Mouse (Mus musculus) neutrophil, adult 65 days (primary cell): ENCODE results near the gene Ifna6. TPM values are rescaled to one million over a fixed set of nuclear protein-coding genes. Genes with fewer than 3 reads are reported as not detected.

Source experiments
- total RNA-seq: library from RNA; stranded (reverse); gene quantifications from 2 replicates; pipeline ENCODE4 v1.2.4, GENCODE M21; 2023

Ifna6 gene
- not detected in 2 replicates for total RNA-seq

DNA sequence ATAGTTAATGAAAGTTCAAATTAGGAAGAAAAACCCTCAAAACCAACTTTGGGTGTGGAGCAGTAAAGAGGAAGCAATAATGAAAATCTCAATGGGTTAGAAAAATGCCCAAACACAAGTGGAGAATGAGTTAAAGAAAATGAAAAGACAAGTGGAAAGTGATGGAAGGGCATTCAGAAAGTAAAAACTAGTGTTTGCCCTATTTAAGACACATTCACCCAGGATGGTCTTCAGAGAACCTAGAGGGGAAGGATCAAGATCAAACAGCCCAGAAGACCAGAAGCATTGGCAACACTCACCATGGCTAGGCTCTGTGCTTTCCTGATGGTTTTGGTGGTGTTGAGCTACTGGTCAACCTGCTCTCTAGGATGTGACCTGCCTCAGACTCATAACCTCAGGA lies at the start of gene Ifna6:
Ifna6 (plus strand) TSS at position 301 of the 400 bp plus-strand sequence.

DNA sequence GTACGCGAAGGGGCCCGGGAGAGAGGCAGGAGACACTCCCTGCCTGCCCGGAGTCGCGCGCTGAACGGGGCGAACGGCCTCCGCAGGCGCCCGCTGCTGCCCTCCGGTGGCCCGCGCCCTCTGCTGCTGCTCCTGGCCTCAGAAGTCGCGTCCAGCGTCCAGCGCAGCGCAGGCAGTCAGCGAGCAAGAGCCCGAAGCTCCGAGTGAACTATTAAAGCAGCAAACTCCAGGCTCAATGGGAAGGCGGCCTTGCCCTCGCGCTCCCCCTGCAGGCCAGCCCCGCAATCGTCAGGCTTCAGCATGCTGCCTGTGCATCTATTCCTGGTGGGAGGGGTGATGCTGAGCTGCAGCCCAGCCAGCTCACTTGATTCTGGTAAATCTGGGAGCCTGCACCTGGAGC lies 47.7 kb upstream of the Ifna6 start, which contains the start of gene Gm13272:
Gm13272 (plus strand) TSS at position 301 of the 400 bp plus-strand sequence.

GRCm38 (mm10) chr4:88781831-88782230 lies 45.4 kb upstream of the Ifna6 start, which contains the start of gene Ifnz:
Ifnz (plus strand) TSS chr4:88782131.

DNA sequence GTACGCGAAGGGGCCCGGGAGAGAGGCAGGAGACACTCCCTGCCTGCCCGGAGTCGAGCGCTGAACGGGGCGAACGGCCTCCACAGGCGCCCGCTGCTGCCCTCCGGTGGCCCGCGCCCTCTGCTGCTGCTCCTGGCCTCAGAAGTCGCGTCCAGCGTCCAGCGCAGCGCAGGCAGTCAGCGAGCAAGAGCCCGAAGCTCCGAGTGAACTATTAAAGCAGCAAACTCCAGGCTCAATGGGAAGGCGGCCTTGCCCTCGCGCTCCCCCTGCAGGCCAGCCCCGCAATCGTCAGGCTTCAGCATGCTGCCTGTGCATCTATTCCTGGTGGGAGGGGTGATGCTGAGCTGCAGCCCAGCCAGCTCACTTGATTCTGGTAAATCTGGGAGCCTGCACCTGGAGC lies 41.8 kb upstream of the Ifna6 start, which contains the start of gene Gm13276:
Gm13276 (plus strand) TSS at position 301 of the 400 bp plus-strand sequence.

GRCm38 (mm10) chr4:88788402-88788801 lies 38.8 kb upstream of the Ifna6 start, which contains the start of gene Gm13277:
Gm13277 (plus strand) TSS chr4:88788632.

GRCm38 (mm10) chr4:88791250-88791649 lies 36.0 kb upstream of the Ifna6 start, which contains the start of gene Gm13278:
Gm13278 (plus strand) TSS chr4:88791550.

DNA sequence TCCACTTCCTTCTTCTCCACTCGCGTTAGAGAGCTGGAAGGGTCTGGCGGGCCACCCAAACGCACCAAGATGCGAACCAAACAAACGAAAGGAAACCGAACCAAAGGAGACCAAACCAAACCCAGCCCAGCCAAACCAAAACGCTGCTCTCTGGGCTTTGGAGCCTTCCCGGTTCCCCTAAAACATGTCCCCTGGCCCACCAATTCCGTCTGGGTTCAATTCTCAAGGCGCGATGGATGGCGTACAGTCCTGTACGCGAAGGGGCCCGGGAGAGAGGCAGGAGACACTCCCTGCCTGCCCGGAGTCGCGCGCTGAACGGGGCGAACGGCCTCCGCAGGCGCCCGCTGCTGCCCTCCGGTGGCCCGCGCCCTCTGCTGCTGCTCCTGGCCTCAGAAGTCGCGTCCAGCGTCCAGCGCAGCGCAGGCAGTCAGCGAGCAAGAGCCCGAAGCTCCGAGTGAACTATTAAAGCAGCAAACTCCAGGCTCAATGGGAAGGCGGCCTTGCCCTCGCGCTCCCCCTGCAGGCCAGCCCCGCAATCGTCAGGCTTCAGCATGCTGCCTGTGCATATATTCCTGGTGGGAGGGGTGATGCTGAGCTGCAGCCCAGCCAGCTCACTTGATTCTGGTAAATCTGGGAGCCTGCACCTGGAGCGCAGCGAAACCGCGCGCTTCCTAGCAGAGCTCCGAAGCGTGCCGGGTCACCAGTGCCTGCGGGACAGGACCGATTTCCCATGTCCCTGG lies 33.1 kb upstream of the Ifna6 start, which contains the start of gene Gm13275:
Gm13275 (plus strand) TSS at position 552 of the 740 bp plus-strand sequence.

GRCm38 (mm10) chr4:88797097-88797496 lies 30.1 kb upstream of the Ifna6 start, which contains the start of gene Gm13279:
Gm13279 (plus strand) TSS chr4:88797397.

DNA sequence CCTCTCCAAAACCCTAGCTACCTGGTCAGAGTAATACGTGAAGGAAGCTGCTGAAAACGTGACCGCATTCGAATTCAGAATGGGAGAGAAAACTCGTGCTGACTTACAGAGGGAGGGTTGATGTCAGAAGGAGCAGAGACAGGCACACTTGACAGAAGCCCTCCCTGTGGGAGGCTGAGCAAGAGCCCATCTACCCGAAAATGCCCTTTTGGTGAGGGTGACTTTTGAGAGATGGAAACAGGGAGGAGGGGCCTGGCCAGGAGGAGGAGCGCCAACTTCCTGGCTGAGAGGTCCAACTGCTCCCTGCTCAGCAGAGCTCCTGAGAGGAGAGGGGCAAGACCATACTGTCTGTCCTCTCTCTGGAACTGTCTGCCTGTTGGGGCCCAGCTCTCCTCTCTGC lies 27.9 kb upstream of the Ifna6 start, which contains the start of gene Gm13285:
Gm13285 (plus strand) TSS at position 301 of the 400 bp plus-strand sequence.

DNA sequence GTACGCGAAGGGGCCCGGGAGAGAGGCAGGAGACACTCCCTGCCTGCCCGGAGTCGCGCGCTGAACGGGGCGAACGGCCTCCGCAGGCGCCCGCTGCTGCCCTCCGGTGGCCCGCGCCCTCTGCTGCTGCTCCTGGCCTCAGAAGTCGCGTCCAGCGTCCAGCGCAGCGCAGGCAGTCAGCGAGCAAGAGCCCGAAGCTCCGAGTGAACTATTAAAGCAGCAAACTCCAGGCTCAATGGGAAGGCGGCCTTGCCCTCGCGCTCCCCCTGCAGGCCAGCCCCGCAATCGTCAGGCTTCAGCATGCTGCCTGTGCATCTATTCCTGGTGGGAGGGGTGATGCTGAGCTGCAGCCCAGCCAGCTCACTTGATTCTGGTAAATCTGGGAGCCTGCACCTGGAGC lies 24.3 kb upstream of the Ifna6 start, which contains the start of gene Gm13287:
Gm13287 (plus strand) TSS at position 301 of the 400 bp plus-strand sequence.

GRCm38 (mm10) chr4:88805231-88805630 lies 22.0 kb upstream of the Ifna6 start, which contains the start of gene Gm13288:
Gm13288 (plus strand) TSS chr4:88805531.

DNA sequence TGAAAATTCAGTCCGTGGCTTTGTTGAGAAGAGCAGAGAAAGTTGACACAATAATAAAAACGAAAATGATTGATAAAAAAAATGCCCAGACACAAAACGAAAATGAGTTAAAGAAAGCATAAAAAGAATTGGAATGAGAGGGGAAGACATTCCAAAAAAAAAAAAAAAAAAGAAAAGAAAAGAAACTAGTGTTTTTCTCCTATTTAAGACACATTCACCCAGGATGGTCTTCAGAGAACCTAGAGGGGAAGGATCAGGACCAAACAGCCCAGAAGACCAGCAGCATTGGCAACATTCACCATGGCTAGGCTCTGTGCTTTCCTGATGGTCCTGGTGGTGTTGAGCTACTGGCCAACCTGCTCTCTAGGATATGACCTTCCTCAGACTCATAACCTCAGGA lies 11.3 kb upstream of the Ifna6 start, which contains the start of gene Ifna7:
Ifna7 (plus strand) TSS at position 301 of the 400 bp plus-strand sequence.

DNA sequence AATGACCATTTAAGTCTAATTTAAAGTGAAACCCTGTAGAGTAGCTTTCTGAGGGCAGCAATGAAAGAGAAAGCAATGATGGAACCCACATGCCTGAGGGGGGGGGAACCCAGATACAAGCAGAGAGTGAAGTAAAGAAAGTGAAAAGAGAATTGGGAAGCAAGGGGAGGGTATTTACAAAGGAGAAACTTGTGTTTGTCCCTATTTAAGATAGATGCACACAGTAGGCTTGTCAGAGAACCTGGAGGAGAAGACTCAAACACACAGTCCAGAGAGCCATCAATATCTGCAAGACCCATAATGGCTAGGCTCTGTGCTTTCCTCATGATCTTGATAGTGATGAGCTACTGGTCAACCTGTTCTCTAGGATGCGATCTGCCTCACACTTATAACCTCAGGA lies 7.6 kb upstream of the Ifna6 start, which contains the start of gene Ifna11:
Ifna11 (plus strand) TSS at position 301 of the 400 bp plus-strand sequence.

GRCm38 (mm10) chr4:88835225-88835624 lies 8.0 kb downstream of the Ifna6 start, which contains the start of gene Ifna5:
Ifna5 (plus strand) TSS chr4:88835525.

DNA sequence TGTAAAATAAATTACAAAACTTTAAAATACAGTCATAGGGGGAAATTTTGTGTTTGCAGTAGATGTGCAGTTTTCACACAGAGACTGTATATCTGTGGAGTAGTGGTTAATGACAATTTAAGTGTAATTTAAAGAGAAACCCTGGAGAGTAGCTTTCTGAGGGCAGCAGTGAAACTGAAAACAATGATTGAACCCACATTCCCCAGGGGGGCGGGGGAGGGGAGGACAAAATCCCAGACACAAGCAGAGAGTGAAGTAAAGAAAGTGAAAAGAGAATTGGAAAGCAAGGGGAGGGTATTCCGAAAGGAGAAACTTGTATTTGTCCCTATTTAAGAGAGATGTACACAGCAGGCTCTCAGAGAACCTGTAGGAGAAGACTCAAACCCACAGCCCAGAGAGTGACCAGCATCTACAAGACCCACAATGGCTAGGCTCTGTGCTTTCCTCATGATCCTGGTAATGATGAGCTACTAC lies 14.3 kb downstream of the Ifna6 start, which contains the start of gene Ifna4:
Ifna4 (plus strand) TSS at position 424 of the 474 bp plus-strand sequence.

GRCm38 (mm10) chr4:88849698-88850097 lies 22.5 kb downstream of the Ifna6 start, which contains the start of gene Ifna1:
Ifna1 (plus strand) TSS chr4:88850087.

Other genes starting within 250 kb of the Ifna6 start
- not detected in 2 replicates for gene Ifna9, start 235.0 kb upstream of the Ifna6 start, total RNA-seq
- not detected in 2 replicates for gene Ifna12, start 224.0 kb upstream of the Ifna6 start, total RNA-seq
- gene C87499, start 193.0 kb upstream of the Ifna6 start, total RNA-seq = not detected in 2 replicates
- not detected in 2 replicates for gene Ifna13, start 183.0 kb upstream of the Ifna6 start, total RNA-seq
- gene Ifna16, start 150.5 kb upstream of the Ifna6 start, total RNA-seq = not detected in 2 replicates
- not detected in 2 replicates for gene Ifna2, start 143.5 kb upstream of the Ifna6 start, total RNA-seq
- gene Ifnab, start 136.1 kb upstream of the Ifna6 start, total RNA-seq = not detected in 2 replicates
- gene Gm26566, start 105.6 kb upstream of the Ifna6 start, total RNA-seq = 0.63 TPM in 1 of 2 replicates, not detected in the other
- gene Klhl9, start 105.0 kb upstream of the Ifna6 start, total RNA-seq = 48.2 and 49.4 TPM in 2 replicates
- not detected in 2 replicates for gene Gm13271, start 72.5 kb upstream of the Ifna6 start, total RNA-seq
- not detected in 2 replicates for gene Gm13283, start 67.3 kb upstream of the Ifna6 start, total RNA-seq
- 0.54 TPM in 1 of 2 replicates, not detected in the other for gene Gm13290, start 53.6 kb upstream of the Ifna6 start, total RNA-seq
- not detected in 2 replicates for gene Gm13289, start 50.5 kb upstream of the Ifna6 start, total RNA-seq
- gene Gm13272, start 47.6 kb upstream of the Ifna6 start, total RNA-seq = not detected in 2 replicates
- gene Ifnz, start 45.3 kb upstream of the Ifna6 start, total RNA-seq = not detected in 2 replicates
- not detected in 2 replicates for gene Gm13276, start 41.7 kb upstream of the Ifna6 start, total RNA-seq
- gene Gm13277, start 38.8 kb upstream of the Ifna6 start, total RNA-seq = not detected in 2 replicates
- not detected in 2 replicates for gene Gm13278, start 35.9 kb upstream of the Ifna6 start, total RNA-seq
- not detected in 2 replicates for gene Gm13275, start 32.9 kb upstream of the Ifna6 start, total RNA-seq
- gene Gm13279, start 30.0 kb upstream of the Ifna6 start, total RNA-seq = not detected in 2 replicates
- 0.45 TPM in 1 of 2 replicates, not detected in the other for gene Gm13285, start 27.8 kb upstream of the Ifna6 start, total RNA-seq
- not detected in 2 replicates for gene Gm13287, start 24.2 kb upstream of the Ifna6 start, total RNA-seq
- not detected in 2 replicates for gene Gm13288, start 21.9 kb upstream of the Ifna6 start, total RNA-seq
- not detected in 2 replicates for gene Ifna7, start 11.2 kb upstream of the Ifna6 start, total RNA-seq
- gene Ifna11, start 7.5 kb upstream of the Ifna6 start, total RNA-seq = not detected in 2 replicates
- not detected in 2 replicates for gene Ifna5, start 8.1 kb downstream of the Ifna6 start, total RNA-seq
- gene Ifna4, start 14.4 kb downstream of the Ifna6 start, total RNA-seq = not detected in 2 replicates
- not detected in 2 replicates for gene Ifna1, start 22.7 kb downstream of the Ifna6 start, total RNA-seq
- gene Ifne, start 52.8 kb downstream of the Ifna6 start, total RNA-seq = not detected in 2 replicates